Mouse (Mus musculus) ES-Bruce4 (cell line): ENCODE measurements at regions not wholly inside any gene's neighbourhood (a gene's known extent, or its start where the extent isn't known, plus 50 kb on each side); places are given as distances from the start of the nearest gene placed in this dataset.

Experiments
- H3K27ac ChIP-seq: 2 replicates; pipeline ENCODE4 v1.5.1; 2012; ENCODE audit warnings: low read length, inconsistent platforms; ENCODE audit not compliant: insufficient read depth
- H3K27me3 ChIP-seq: 2 replicates; pipeline ENCODE4 v1.6.1; 2012; ENCODE audit warnings: mild to moderate bottlenecking, low read length, inconsistent platforms; ENCODE audit not compliant: control insufficient read depth, poor library complexity, insufficient read depth, severe bottlenecking
- H3K36me3 ChIP-seq: 2 replicates; pipeline ENCODE4 v1.6.1; 2012; ENCODE audit warnings: inconsistent platforms, mild to moderate bottlenecking, low read length, moderate library complexity; ENCODE audit not compliant: control insufficient read depth, poor library complexity, insufficient read depth, severe bottlenecking
- H3K4me1 ChIP-seq: one replicate; pipeline ENCODE4 v1.8.1; 2011; ENCODE audit warnings: low read length; ENCODE audit not compliant: control insufficient read depth, insufficient read depth
- H3K4me3 ChIP-seq: 2 replicates; pipeline ENCODE4 v1.5.1; 2011; ENCODE audit warnings: low read depth, mild to moderate bottlenecking, low read length
- H3K9ac ChIP-seq: 2 replicates; pipeline ENCODE4 v1.6.1; 2012; ENCODE audit warnings: low read depth, mild to moderate bottlenecking, inconsistent platforms; ENCODE audit not compliant: poor library complexity, severe bottlenecking
- H3K9me3 ChIP-seq: replicated peaks from 2 replicates; pipeline ENCODE4 v1.6.1; 2012; ENCODE audit warnings: mild to moderate bottlenecking, low read length, inconsistent platforms; ENCODE audit not compliant: control insufficient read depth, poor library complexity, insufficient read depth, severe bottlenecking
- CTCF ChIP-seq: IDR thresholded peaks from one replicate; pipeline ENCODE4 v1.8.1; 2011; ENCODE audit warnings: low read depth, low read length
- EP300 ChIP-seq: IDR thresholded peaks from 2 replicates; pipeline ENCODE4 v1.6.1; 2011; ENCODE audit warnings: low read depth, low read length; ENCODE audit not compliant: insufficient read depth
- POLR2A ChIP-seq: IDR thresholded peaks from one replicate; pipeline ENCODE4 v1.8.1; 2011; ENCODE audit warnings: low read length; ENCODE audit not compliant: insufficient read depth

DNA sequence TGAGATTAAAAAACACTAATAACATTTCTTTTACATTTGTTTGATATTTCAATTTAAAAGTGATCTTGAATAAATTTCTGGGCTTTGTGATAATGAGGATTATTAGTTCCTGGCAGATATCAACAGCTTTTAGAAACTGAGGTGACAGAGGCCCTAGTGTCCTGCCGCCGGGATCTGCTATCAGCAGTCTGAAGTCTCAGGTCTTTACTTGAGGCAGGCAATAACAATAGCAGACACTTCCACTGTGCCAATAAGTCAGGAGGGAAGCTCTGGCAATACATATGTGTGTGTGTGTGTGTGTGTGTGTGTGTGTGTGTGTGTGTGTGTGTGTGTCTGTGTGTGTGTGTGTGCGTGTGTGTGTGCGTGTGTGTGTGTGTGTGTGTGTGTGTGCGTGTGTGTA lies 252.1 kb downstream of the Lipi start:
- no peak overlapping the region for H3K4me3 ChIP-seq
- no peaks in the 10 kb centered on the region for H3K9me3 ChIP-seq
- no peak overlapping the region for H3K27ac ChIP-seq
- no peaks in the 10 kb centered on the region for H3K27me3 ChIP-seq
- no peak for TF ChIP-seq CTCF
- TF ChIP-seq POLR2A: no peak
- no peak for TF ChIP-seq EP300
- no peaks in the 10 kb centered on the region for H3K36me3 ChIP-seq
- H3K9ac ChIP-seq: no peak overlapping the region
- H3K4me1 ChIP-seq: peaks cover 2% of the 10 kb centered on the region

DNA sequence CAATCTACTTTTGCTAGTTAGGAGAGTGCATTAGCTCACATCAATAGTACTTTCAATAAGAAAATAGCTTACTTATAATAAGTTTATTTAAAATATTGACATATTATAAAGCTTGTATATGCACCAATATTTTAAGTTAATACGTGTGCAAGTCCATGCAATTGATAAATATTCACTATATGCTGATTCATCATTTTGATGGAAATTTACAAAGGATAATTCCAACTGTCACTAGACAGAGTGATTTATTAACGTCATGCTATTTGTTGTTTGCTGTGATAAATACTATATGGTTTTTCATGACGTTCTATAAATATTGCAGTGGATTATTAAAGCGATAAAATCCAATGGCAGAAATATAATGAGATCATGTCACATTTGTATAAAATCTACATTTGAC lies 253.0 kb downstream of the Lipi start:
- peaks cover 2% of the 10 kb centered on the region for H3K4me1 ChIP-seq
- no peaks in the 10 kb centered on the region for H3K27me3 ChIP-seq
- H3K9me3 ChIP-seq: no peaks in the 10 kb centered on the region
- no peak overlapping the region for H3K4me3 ChIP-seq
- TF ChIP-seq EP300 (no peak), CTCF (no peak), POLR2A (no peak)
- H3K27ac ChIP-seq: no peak overlapping the region
- H3K36me3 ChIP-seq: no peaks in the 10 kb centered on the region
- H3K9ac ChIP-seq: no peak overlapping the region

DNA sequence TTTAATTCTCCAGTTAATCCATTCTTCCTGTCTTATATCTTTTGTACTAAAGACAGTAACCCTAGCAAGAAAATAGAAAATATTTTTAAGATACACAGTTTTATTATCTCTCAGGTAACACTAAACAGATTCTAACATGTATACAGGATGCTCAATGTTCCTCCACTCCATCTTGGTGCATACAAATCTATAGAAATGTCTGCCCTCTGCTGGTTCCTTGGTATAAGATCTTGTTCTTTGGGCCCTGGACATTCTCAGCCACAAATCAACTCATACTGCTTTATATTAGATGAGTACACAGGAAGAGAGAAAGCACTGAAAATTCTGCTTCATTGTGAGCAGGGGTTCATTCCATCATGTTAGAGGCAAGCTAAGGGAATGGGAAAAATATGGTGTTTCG lies 260.6 kb downstream of the Lipi start:
- H3K27me3 ChIP-seq: no peaks in the 10 kb centered on the region
- H3K27ac ChIP-seq: no peak overlapping the region
- TF ChIP-seq EP300: no peak
- no peak for TF ChIP-seq CTCF
- TF ChIP-seq POLR2A: no peak
- no peaks in the 10 kb centered on the region for H3K4me1 ChIP-seq
- no peak overlapping the region for H3K9ac ChIP-seq
- H3K9me3 ChIP-seq: no peaks in the 10 kb centered on the region
- H3K36me3 ChIP-seq: no peaks in the 10 kb centered on the region
- H3K4me3 ChIP-seq: no peak overlapping the region

DNA sequence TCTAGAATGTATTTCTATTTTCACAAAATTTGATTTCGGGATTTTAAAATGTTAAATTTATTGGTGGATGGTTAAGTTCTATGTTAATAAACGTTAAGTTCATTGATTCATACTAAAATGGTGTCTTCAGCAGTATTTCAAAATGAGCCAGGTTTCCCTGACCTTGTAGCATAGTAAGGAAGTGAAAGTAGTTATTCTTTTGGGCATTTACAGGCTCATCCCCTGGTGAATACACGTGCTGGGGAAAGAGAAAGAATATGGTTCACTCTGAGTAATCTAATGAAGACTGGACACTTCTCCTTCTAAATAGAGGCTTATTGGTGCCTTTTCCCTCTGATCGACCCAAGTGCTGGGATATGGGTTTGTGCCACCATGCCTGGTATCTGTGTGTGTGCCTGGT lies 281.1 kb downstream of the Lipi start:
- TF ChIP-seq CTCF (no peak), POLR2A (no peak), EP300 (no peak)
- Histone ChIP-seq H3K27ac (no peak overlapping the region), H3K4me3 (no peak overlapping the region), H3K27me3 (no peaks in the 10 kb centered on the region), H3K9ac (no peak overlapping the region), H3K36me3 (no peaks in the 10 kb centered on the region), H3K9me3 (no peaks in the 10 kb centered on the region), H3K4me1 (no peaks in the 10 kb centered on the region)

DNA sequence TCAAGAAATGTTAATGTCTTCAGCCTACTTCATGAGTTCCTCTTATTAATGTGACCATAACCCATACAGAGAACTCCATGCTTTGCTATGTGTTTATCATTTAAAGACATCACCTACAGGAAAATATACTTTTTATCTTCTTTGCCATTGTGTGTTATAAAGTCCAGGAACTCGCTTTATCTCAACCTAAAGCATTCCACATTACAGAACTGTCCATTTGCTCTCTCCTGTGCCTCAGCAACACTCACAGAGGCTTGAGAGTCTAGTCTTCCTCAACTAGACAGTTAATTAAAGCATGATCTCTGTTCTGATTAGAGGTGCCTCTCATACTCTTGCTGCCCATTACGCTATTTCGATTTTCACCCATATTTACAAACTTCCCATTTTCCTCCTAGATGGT lies 288.4 kb downstream of the Lipi start:
- H3K4me1 ChIP-seq: no peaks in the 10 kb centered on the region
- H3K9ac ChIP-seq: no peak overlapping the region
- no peak overlapping the region for H3K27ac ChIP-seq
- no peaks in the 10 kb centered on the region for H3K9me3 ChIP-seq
- H3K36me3 ChIP-seq: no peaks in the 10 kb centered on the region
- H3K27me3 ChIP-seq: no peaks in the 10 kb centered on the region
- TF ChIP-seq POLR2A (no peak), EP300 (no peak), CTCF (no peak)
- H3K4me3 ChIP-seq: no peak overlapping the region

DNA sequence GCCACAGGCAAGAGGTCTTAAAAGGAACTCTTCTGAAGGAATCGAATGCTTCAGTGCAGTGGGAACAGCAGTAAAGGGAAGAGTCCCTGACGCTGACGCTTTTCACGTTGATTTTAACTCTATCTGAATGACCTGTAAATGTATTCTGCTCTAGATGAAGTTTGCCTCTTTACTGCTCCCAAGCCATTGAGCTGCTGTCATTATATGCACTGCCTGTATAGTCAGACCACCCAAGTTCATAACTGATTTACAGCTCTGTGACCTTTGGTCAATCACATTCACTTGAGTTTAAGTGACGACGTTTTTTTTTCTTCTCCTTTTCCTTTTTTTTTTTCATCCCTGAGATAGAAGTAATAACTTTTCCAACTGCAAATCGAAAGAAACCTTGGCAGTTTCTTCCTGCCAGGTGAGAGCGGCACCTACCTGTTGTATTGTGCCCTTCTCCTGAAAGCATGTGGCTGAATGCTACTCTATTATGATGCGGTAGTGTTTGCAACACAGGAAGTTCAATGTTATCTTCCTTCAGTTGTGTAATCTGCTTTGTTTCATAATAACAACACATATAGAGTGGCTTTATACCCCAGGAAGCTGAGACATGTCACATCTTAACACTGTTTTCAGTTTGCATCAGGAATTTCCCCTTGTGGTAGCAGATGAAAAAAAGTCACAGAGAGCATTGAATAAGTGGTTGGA lies 293.0 kb downstream of the Lipi start:
- H3K9me3 ChIP-seq: no peaks in the 10 kb centered on the region
- TF ChIP-seq CTCF (no peak), POLR2A (no peak)
- H3K27me3 ChIP-seq: no peaks in the 10 kb centered on the region
- no peaks in the 10 kb centered on the region for H3K4me1 ChIP-seq
- no peak overlapping the region for H3K9ac ChIP-seq
- H3K27ac ChIP-seq: no peak overlapping the region
- H3K4me3 ChIP-seq: no peak overlapping the region
- no peaks in the 10 kb centered on the region for H3K36me3 ChIP-seq
